Mouse (Mus musculus) neural tube, embryonic 14.5 days (tissue): ENCODE measurements around the gene Atp1a2. TPM values are rescaled to one million over a fixed set of nuclear protein-coding genes. Genes with fewer than 3 reads are reported as not detected.

ENCODE experiments used
- ATAC-seq: fragments of 200-750 bp; cut with Nextera tagmentation; 2 replicates; pipeline ENCODE4 v1.8.0; 2017; ENCODE audit warnings: low read depth, mild to moderate bottlenecking, moderate TSS enrichment, moderate library complexity
- H3K27ac ChIP-seq: fragments of 300-500 bp; sonication (generic); 2 replicates; pipeline ENCODE4 v1.5.1; 2014; ENCODE audit warnings: low read depth, mild to moderate bottlenecking, control low read depth, low read length, moderate library complexity, mixed read lengths
- H3K27me3 ChIP-seq: fragments of 300-500 bp; sonication (generic); 2 replicates; pipeline ENCODE4 v1.6.1; 2014; ENCODE audit warnings: low read length; ENCODE audit not compliant: control insufficient read depth, insufficient read depth
- H3K36me3 ChIP-seq: fragments of 300-500 bp; sonication (generic); 2 replicates; pipeline ENCODE4 v1.6.1; 2014; ENCODE audit warnings: low read length, mixed read lengths; ENCODE audit not compliant: control insufficient read depth, insufficient read depth
- H3K4me1 ChIP-seq: fragments of 300-500 bp; sonication (generic); 2 replicates; pipeline ENCODE4 v1.6.1; 2014; ENCODE audit warnings: low read length; ENCODE audit not compliant: control insufficient read depth, insufficient read depth
- H3K4me2 ChIP-seq: fragments of 300-500 bp; sonication (generic); 2 replicates; pipeline ENCODE4 v1.6.1; 2014; ENCODE audit warnings: mild to moderate bottlenecking, low read depth, low read length, control low read depth
- H3K4me3 ChIP-seq: fragments of 300-500 bp; sonication (generic); 2 replicates; pipeline ENCODE4 v1.5.1; 2014; ENCODE audit warnings: low read depth, low read length, control low read depth, mixed read lengths
- H3K9ac ChIP-seq: fragments of 300-500 bp; sonication (generic); replicated peaks from 2 replicates; pipeline ENCODE4 v1.6.1; 2014; ENCODE audit warnings: low read depth, mild to moderate bottlenecking, control low read depth, low read length, mixed read lengths
- H3K9me3 ChIP-seq: fragments of 300-500 bp; sonication (generic); 2 replicates; pipeline ENCODE4 v1.6.1; 2016; ENCODE audit warnings: low read length; ENCODE audit not compliant: control insufficient read depth
- WGBS: fragments of 180-500 bp; shearing (Covaris S2); extraction: QIAGEN DNeasy Blood & Tissue Kit; methylation state at CpG from one replicate; pipeline ENCODE4 v1.1.7; 2014; 5-methylcytosine and 5-hydroxymethylcytosine counted together
- polyA plus RNA-seq: library from polyadenylated mRNA; unstranded; fragments of >200 nt; fragmentation: Nextera tagmentation; extraction: Ambion mirVana; gene quantifications from 2 replicates; pipeline ENCODE4 v1.2.1, GENCODE M21; 2014

Gene Atp1a2
- polyA plus RNA-seq, 1 experiment from 2014 or later = 23.6 TPM

DNA sequence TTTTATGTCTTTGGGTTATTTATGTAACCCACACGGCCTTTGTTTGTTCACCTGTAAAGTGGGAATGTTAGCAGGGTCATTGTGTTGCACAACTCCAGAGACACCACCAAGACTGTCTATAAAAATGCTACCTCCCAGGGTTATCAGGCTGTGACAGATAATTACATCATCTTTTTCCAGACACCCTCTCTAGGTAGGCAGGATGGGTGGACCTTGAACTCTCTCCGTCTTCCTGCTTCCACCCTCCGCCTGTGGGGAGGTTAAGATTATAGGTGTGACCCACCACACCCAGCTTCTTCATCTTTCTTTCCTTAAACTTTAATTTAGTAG lies 8.3 kb downstream of the Atp1a2 start:
- no peaks in the 10 kb centered on the region for H3K9me3 ChIP-seq
- H3K27me3 ChIP-seq = no peaks in the 10 kb centered on the region
- no peak for ATAC-seq
- no peaks in the 10 kb centered on the region for H3K36me3 ChIP-seq
- H3K4me1 ChIP-seq = no peaks in the 10 kb centered on the region
- no peak overlapping the region for H3K9ac ChIP-seq
- no peak overlapping the region for H3K27ac ChIP-seq
- no peak overlapping the region for H3K4me3 ChIP-seq
- WGBS = 84% methylated on average over 3 of the region's 3 CpGs
- H3K4me2 ChIP-seq = no peak overlapping the region

DNA sequence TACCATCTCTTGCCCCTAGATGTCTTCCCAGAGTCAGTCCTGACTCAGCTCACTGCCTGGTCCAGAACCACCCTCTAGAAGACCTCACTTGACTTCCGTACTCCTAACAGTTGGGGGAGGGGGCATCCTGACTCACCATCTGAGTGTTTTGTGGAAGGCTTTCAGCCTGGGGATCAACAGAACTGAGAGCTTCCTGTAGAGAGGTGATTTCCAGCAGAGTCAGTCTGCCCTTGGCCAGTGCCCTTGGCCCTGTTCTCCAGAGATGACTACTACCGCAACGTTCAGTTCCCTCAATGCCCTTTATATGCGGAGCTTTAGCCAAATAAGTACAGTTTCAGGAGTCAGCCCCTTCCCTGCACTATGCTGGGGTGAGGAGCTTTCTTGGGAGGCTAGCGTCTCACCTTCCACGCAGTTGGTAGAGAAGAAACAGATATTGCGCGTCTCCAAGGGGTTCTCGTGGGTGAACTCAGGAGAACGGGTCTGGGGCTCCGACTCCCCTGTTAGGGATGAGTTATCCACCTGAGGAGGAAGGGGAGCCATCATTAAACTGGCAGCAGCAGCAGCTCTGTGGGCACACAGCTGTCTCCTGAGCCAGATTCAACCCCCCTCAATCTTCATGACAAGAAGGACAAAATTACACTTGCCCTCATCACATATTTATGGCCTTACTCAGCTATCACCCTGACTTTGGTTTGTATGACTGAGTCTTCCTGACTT lies 8.8 kb downstream of the Atp1a2 start:
- Histone ChIP-seq H3K36me3 (no peaks in the 10 kb centered on the region), H3K4me3 (no peak overlapping the region), H3K4me1 (no peaks in the 10 kb centered on the region), H3K27ac (no peak overlapping the region), H3K4me2 (no peak overlapping the region), H3K9ac (no peak overlapping the region), H3K9me3 (no peaks in the 10 kb centered on the region), H3K27me3 (no peaks in the 10 kb centered on the region)
- 93% methylated on average over 11 of the region's 11 CpGs for WGBS
- no peak for ATAC-seq

DNA sequence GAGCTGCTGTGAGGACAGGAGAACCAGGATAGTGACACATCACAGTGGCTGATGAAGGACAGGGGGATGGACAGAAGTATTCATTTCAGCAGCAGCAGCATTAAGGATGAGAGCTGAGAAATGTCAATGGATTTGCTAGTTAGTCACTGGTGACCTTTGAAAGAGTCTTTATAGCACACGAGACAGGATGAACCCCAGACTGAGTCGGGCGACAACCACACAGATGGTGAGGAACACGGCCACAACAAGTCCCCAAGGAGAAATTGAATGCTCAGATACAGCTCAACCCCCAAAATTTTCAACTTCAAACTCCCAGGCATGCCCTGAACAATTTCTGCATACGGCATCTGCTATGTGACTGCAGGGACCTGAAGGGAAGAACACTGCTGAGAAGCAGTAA lies 11.1 kb downstream of the Atp1a2 start:
- H3K36me3 ChIP-seq = no peaks in the 10 kb centered on the region
- 70% methylated on average over 5 of the region's 5 CpGs for WGBS
- no peaks in the 10 kb centered on the region for H3K27me3 ChIP-seq
- ATAC-seq = no peak
- no peak overlapping the region for H3K27ac ChIP-seq
- H3K4me1 ChIP-seq = no peaks in the 10 kb centered on the region
- H3K9me3 ChIP-seq = no peaks in the 10 kb centered on the region
- no peak overlapping the region for H3K4me2 ChIP-seq
- no peak overlapping the region for H3K9ac ChIP-seq
- H3K4me3 ChIP-seq = no peak overlapping the region

DNA sequence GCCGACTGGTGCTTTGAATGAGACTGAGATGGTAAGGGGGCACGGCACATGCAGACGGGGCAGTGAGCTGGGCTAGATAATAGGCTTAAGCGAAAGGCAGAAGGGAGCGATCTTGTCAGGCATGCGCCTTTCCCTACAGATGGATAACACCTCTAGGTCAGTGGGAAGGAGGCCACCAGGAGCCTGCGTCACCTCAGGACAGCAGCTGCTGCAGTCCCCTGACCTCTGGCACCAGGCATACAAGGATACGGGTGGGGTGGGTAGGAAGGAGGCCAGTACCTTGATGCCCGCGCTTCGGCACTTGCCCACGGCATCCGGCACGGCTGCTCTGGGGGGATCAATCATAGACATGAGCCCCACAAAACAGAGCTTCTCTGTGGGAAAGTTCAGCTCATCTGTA lies 13.6 kb downstream of the Atp1a2 start:
- H3K4me3 ChIP-seq = no peak overlapping the region
- H3K4me1 ChIP-seq = no peaks in the 10 kb centered on the region
- no peak overlapping the region for H3K27ac ChIP-seq
- no peak for ATAC-seq
- no peaks in the 10 kb centered on the region for H3K27me3 ChIP-seq
- no peak overlapping the region for H3K4me2 ChIP-seq
- H3K9ac ChIP-seq = no peak overlapping the region
- no peaks in the 10 kb centered on the region for H3K36me3 ChIP-seq
- no peaks in the 10 kb centered on the region for H3K9me3 ChIP-seq
- WGBS = 93% methylated on average over 14 of the region's 14 CpGs

DNA sequence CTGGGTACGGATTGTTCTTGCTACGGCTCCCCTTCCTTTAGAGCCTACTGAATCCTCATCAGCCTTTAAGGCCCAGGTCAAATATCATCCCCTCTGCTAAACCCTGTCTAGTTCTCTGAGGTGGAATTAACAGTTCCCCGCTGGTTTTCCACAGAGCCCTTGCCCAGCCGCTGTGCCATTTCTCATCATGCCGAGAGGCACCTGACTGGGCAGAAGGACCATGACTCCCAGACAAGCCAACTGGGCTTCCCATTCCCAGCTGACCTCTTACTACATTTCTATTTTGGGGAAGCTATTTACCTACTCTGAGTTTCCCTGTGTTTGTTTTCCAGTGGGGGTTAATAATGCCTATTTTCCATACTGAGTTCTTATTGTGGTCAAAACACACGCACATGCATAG lies 14.8 kb downstream of the Atp1a2 start:
- no peaks in the 10 kb centered on the region for H3K36me3 ChIP-seq
- no peak overlapping the region for H3K27ac ChIP-seq
- H3K27me3 ChIP-seq = no peaks in the 10 kb centered on the region
- 90% methylated on average over 6 of the region's 6 CpGs for WGBS
- no peak overlapping the region for H3K9ac ChIP-seq
- no peak overlapping the region for H3K4me3 ChIP-seq
- no peak for ATAC-seq
- no peaks in the 10 kb centered on the region for H3K9me3 ChIP-seq
- H3K4me2 ChIP-seq = no peak overlapping the region
- no peaks in the 10 kb centered on the region for H3K4me1 ChIP-seq

DNA sequence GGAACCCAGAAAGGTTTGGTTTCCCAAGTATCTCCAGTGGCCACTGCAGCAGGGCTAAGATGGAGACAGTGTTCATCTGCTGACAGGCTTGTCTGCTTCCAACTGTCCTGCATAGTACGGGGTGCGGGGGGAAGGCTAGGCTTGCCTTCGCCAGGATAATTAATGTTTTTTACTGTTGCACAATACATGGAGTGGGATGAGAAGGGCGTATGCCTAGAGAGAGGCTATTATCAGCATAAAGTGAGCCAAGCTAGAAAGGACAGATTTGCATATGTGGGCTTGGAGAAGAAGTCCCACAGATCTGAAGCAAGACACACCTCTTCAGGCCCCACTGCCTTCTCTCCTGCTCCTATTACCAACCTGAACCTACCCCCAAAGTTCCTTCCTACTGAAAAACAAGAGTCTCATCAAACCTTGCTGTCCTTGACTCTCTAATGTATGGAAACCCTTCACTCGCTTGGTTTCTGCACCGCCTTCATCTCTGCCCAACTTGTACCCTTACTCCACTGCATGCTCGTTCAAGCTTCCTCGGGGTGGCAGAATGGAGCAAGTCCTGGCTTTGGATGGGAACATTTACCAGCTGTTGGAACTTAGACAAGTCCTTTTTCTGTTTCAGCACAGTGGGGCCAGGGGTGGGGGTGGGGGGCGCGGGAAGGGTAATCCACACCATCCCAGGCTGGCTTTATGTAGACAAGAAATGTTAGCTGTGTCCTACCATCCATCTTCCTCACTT lies 16.2 kb downstream of the Atp1a2 start:
- H3K4me3 ChIP-seq = no peak overlapping the region
- H3K4me1 ChIP-seq = no peaks in the 10 kb centered on the region
- no peak overlapping the region for H3K9ac ChIP-seq
- no peaks in the 10 kb centered on the region for H3K27me3 ChIP-seq
- H3K36me3 ChIP-seq = no peaks in the 10 kb centered on the region
- no peaks in the 10 kb centered on the region for H3K9me3 ChIP-seq
- WGBS = 81% methylated on average over 10 of the region's 10 CpGs
- no peak overlapping the region for H3K4me2 ChIP-seq
- no peak for ATAC-seq
- H3K27ac ChIP-seq = no peak overlapping the region

DNA sequence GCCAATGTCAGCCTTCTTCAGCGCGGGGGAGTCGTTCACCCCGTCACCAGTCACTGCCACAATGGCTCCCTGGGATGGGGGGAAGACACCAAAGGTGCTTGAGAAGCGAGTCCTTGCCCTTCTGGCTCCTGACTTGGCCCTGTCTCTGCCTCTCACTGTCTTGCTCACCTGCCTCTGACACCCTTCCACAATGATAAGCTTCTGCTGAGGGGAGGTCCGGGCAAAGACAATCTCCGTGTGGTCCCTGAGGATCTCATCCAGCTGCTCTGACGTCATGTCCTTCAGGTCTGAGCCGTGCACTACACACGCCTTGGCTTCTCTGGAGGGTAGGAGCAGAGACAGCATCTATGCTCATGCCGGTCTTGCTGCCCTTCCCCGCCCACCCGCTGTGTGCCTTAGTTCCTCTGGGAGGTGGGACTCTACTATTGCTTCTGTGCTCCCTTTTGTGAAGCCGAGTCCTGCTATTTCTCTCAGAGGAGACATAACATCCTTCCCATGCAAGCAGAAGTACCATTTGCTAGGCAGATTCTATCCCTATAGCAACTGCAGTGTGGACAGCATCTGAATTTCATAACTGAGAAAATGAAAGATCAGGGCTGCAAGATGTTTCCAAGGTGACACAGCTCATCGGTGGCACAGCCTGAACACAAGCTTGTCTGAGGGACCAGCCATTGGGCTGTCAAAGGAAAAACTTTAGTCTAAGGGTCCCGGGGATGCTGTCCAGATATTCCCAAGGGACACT lies 17.9 kb downstream of the Atp1a2 start:
- WGBS = 80% methylated on average over 16 of the region's 16 CpGs
- no peak for ATAC-seq

DNA sequence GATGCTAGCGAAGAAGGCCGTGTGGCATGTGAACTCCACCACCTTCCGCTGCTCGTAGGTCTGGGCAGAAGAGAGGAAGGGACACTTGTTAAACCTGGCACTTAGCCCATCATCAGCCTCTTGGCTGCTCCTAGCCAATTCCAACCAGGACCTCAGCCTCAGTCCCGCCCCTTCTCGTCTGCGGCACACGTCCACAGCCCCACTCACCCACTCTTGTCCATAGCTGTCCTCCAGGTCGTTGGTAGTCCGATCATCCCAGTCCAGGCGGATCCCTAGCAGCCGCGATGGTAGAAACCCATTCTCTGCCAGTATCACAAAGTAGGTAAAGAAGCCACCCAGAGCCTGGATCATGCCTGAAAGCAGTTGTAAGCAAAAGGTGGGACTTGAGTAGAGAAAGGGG lies 19.5 kb downstream of the Atp1a2 start:
- no peaks in the 10 kb centered on the region for H3K36me3 ChIP-seq
- H3K27ac ChIP-seq = no peak overlapping the region
- H3K4me1 ChIP-seq = no peaks in the 10 kb centered on the region
- H3K4me2 ChIP-seq = no peak overlapping the region
- no peak for ATAC-seq
- H3K4me3 ChIP-seq = no peak overlapping the region
- H3K9ac ChIP-seq = no peak overlapping the region
- no peaks in the 10 kb centered on the region for H3K27me3 ChIP-seq
- WGBS = 92% methylated on average over 13 of the region's 13 CpGs
- H3K9me3 ChIP-seq = no peaks in the 10 kb centered on the region

More for the DNA sequence above, 17.9 kb downstream of the Atp1a2 start:
- Histone ChIP-seq H3K27ac (no peak overlapping the region), H3K4me3 (no peak overlapping the region), H3K27me3 (no peaks in the 10 kb centered on the region), H3K9ac (no peak overlapping the region), H3K9me3 (no peaks in the 10 kb centered on the region), H3K36me3 (no peaks in the 10 kb centered on the region), H3K4me1 (no peaks in the 10 kb centered on the region), H3K4me2 (no peak overlapping the region)

DNA sequence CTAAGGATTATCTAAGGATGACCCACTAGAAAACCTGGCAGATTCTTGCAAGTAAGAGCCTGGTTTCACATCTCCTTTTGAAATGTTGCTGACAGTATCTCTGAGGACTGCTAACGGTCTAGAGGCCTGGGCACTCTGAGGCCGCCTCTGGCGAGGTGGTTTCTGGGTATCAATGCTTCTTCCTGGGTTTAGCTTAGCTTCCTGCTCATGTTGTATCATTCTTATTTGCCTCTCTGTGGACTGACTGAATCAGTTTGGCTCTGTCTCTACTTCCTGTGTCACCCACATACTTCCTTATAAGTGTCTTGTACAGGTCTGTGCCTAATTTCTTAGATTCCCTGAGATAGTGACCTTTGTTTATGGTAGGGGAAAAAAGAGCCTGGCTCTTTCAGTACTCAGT lies 20.7 kb downstream of the Atp1a2 start:
- Histone ChIP-seq H3K9me3 (no peaks in the 10 kb centered on the region), H3K4me3 (no peak overlapping the region), H3K36me3 (no peaks in the 10 kb centered on the region), H3K4me2 (no peak overlapping the region), H3K4me1 (no peaks in the 10 kb centered on the region), H3K9ac (no peak overlapping the region), H3K27ac (no peak overlapping the region), H3K27me3 (no peaks in the 10 kb centered on the region)
- 83% methylated on average over 3 of the region's 3 CpGs for WGBS
- no peak for ATAC-seq
